Mouse (Mus musculus) kidney, adult 2 months (tissue): ENCODE data around the gene Txndc8.

Source experiments
- CTCF ChIP-seq: fragments of 200-500 bp; conservative IDR thresholded peaks from 2 replicates; pipeline ENCODE4 v1.5.1; 2011; ENCODE audit warnings: low read depth, mild to moderate bottlenecking, control low read depth, low read length, moderate library complexity, mixed read lengths; ENCODE audit not compliant: insufficient read depth, insufficient read length
- POLR2A ChIP-seq: fragments of 200-500 bp; IDR thresholded peaks from one replicate; pipeline ENCODE4 v1.6.1; 2011; ENCODE audit warnings: low read depth, low read length, control low read depth

DNA sequence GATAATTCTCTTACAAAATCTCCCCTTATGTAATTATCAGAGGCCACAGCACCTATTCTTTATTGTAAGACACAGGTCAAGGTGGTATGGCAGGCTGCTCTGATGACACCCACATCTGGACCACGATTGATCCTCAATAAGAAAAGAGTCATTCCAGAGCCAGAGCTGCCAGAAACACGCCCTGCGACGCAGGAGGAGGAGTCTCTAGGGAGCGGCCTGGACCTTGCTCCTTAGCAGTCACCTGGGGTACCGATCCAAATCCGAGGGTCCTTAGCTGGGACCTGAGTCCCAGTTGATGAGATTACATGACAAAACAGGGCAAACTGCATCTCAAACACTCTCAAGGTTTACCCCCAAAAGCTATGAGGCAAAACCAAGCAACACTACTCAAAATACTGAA is 55.1 kb downstream of the Txndc8 start:
- TF ChIP-seq CTCF (no peak), POLR2A (no peak)
